Mouse (Mus musculus): ENCODE results near the gene Epn2.

DNA sequence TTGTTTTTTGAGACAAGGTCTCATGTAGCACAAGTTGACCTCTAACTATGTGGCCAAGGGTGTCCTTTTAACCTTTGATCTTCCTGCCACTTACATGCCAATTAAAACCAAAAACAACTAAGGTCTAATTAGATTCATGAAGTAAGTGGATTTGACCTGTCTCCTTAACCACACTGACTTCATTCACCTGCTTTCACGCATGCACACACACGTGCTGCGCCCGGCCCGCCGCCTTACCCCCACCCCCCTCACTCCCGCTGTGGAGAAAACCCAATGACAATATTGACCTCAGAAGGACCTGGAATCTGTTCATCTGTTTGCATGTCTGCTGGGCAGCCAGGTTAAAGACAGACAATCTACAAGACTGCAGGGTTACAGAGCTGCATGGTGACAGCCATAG lies 38.8 kb downstream of the Epn2 start:
- TF ChIP-seq CEBPB (IDR thresholded peaks at IDR 0.05; ENCODE audit: insufficient read depth, poor library complexity, severe bottlenecking) (no peak), POLR2A (IDR thresholded peaks at IDR 0.05; ENCODE audit: insufficient read length, low read depth) (no peak), E2F4 (IDR thresholded peaks at IDR 0.05; ENCODE audit: insufficient read depth) (no peak), POLR2AphosphoS2 (IDR thresholded peaks at IDR 0.05; ENCODE audit: insufficient read length, low read depth) (no peak), MYOG (IDR thresholded peaks at IDR 0.05; ENCODE audit: control insufficient read depth in 1 of 3, insufficient read depth in 1 of 3, insufficient read length in 2 of 3, low read depth in 2 of 3) (no peak), USF1 (IDR thresholded peaks at IDR 0.05; ENCODE audit: low read depth) (no peak), REST (IDR thresholded peaks at IDR 0.05; ENCODE audit: insufficient read depth, insufficient read length) (no peak), TCF12 (IDR thresholded peaks at IDR 0.05; ENCODE audit: insufficient read depth, poor library complexity, severe bottlenecking) (no peak)
